Mouse (Mus musculus) CD4-positive, CD25-positive, alpha-beta regulatory T cell, adult 4 months (primary cell): Measurements from ENCODE around the gene Rpusd3. TPM values are rescaled to one million over a fixed set of nuclear protein-coding genes. Genes with fewer than 3 reads are reported as not detected.

Source experiments
- ATAC-seq: one replicate; pipeline ENCODE4 v1.8.0; 2017
- polyA plus RNA-seq, 2 experiments: library from polyadenylated mRNA; unstranded; fragments of 100-300 nt; shearing (Covaris generic); gene quantifications; one replicate each; pipeline ENCODE4 v1.2.1; 2017

The Rpusd3 gene
- polyA plus RNA-seq, 2 experiments from 2014 or later: 9.8 to 10.2 TPM

GRCm38 (mm10) chr6:113429965-113430364 lies 10.8 kb upstream of the Rpusd3 start:
- no peak for ATAC-seq

GRCm38 (mm10) chr6:113428006-113428405 lies 8.9 kb upstream of the Rpusd3 start:
- no peak for ATAC-seq

GRCm38 (mm10) chr6:113427397-113427796 lies 8.3 kb upstream of the Rpusd3 start:
- ATAC-seq: peak; percentile 53

GRCm38 (mm10) chr6:113426696-113427095 lies 7.6 kb upstream of the Rpusd3 start:
- no peak for ATAC-seq

- no peak for ATAC-seq
These were observed 5.0 kb upstream of the Rpusd3 start for GRCm38 (mm10) chr6:113424187-113424586.

- ATAC-seq: no peak
These were observed 3.9 kb upstream of the Rpusd3 start for GRCm38 (mm10) chr6:113423000-113423399.

GRCm38 (mm10) chr6:113418441-113419198 lies 520 bp downstream of the Rpusd3 start:
- peak; percentile 33 for ATAC-seq

- no peak for ATAC-seq
These were observed 2.7 kb downstream of the Rpusd3 start for GRCm38 (mm10) chr6:113416416-113416815.

- no peak for ATAC-seq
These were observed 9.1 kb downstream of the Rpusd3 start for GRCm38 (mm10) chr6:113410001-113410400.

GRCm38 (mm10) chr6:113406683-113407082 lies 12.5 kb downstream of the Rpusd3 start:
- ATAC-seq: no peak

- ATAC-seq: no peak
These were observed 13.7 kb downstream of the Rpusd3 start for GRCm38 (mm10) chr6:113405483-113405882.

GRCm38 (mm10) chr6:113404649-113405448 lies 14.3 kb downstream of the Rpusd3 start:
- no peak for ATAC-seq

GRCm38 (mm10) chr6:113402094-113402493 lies 17.0 kb downstream of the Rpusd3 start:
- no peak for ATAC-seq

GRCm38 (mm10) chr6:113396270-113397030 lies 22.7 kb downstream of the Rpusd3 start:
- no peak for ATAC-seq

- ATAC-seq: no peak
These were observed 23.6 kb downstream of the Rpusd3 start for GRCm38 (mm10) chr6:113395501-113395900.

GRCm38 (mm10) chr6:113394811-113395210 lies 24.3 kb downstream of the Rpusd3 start:
- no peak for ATAC-seq

GRCm38 (mm10) chr6:113393951-113394350 lies 25.2 kb downstream of the Rpusd3 start:
- ATAC-seq: no peak

- ATAC-seq: no peak
These were observed 26.6 kb downstream of the Rpusd3 start for GRCm38 (mm10) chr6:113392387-113393071.

GRCm38 (mm10) chr6:113392015-113392386 lies 27.1 kb downstream of the Rpusd3 start:
- ATAC-seq: no peak

- ATAC-seq: no peak
These were observed 28.4 kb downstream of the Rpusd3 start for GRCm38 (mm10) chr6:113390715-113391114.

GRCm38 (mm10) chr6:113388960-113389359 lies 30.2 kb downstream of the Rpusd3 start, which contains the start of gene Ttll3:
Ttll3 (plus strand) TSS chr6:113389260.
- ATAC-seq: no peak

GRCm38 (mm10) chr6:113386025-113386424 lies 33.1 kb downstream of the Rpusd3 start:
- ATAC-seq: no peak
